Mouse (Mus musculus) heart, adult 11 months (tissue): Measurements from ENCODE around the gene Rasl2-9.
A peak's percentile ranks its signal among the peaks of the same experiment; 100 is the strongest.
"Not testable (repeated sequence)": the region's sequence is repeated elsewhere in the genome, so short reads cannot be mapped to it uniquely, and the experiment has no call there.

ENCODE experiments used
- DNase-seq: peaks from one replicate; pipeline ENCODE4 v3.0.0; 2022

The Rasl2-9 gene

DNA sequence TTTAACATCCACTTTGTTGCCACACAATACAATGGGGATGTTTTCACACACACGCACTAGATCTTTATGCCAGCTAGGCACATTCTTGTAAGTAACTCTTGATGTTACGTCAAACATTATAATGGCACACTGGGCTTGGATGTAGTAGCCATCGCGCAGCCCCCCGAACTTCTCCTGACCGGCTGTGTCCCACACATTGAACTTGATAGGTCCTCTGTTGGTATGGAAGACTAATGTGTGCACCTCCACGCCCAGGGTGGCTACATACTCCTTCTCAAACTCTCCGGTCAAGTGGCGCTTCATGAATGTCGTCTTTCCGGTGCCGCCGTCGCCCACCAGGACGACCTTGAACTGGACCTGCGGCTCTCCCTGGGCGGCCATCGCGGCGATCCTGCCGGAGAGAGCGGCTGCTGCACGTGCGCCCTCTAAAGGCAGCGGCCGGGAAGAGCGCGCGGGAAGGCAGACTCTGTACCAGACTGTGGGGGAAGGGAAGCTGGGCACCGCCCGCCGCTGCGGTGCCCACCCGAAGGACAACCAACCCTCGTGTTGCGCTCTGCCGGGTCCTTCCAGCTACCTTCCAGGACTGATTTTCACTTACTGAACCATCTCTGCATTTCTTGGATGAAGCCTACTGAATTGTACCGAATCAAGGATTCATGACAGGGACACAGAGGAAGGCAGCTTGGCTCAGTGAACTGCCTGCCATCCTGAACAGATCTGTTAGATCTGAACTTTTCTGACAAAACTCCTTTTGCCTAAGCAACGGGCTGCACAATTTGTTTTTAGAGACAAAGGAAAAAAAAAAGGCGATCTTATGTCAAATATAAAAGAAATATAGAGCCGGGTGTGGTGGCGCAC lies at the start of gene Rasl2-9:
Rasl2-9 (minus strand) TSS at position 402 of the 858 bp plus-strand sequence.
- DNase-seq: peak; percentile 97

DNA sequence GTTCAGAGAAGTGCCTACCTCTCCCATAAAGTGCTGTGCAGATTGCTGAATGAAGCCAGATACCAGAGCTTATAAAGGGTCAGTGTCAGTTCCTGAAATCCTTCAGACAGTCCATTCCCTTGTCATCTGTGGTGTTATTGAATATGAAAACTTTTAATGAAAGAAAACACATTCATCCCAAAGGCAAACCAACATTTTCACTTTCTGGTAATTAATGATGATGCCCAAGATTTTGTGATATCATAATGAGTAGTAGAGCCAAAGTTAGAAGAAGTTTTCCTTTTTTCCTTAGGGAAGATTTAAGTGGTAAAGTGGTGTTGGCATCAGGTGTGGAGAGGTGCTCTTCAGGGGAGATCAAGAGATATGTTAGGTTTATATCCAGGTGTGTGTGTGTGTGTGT lies 23.8 kb upstream of the Rasl2-9 start, which contains the start of gene Vmn1r55:
Vmn1r55 (minus strand) TSS at position 101 of the 400 bp plus-strand sequence.
- DNase-seq: not testable (repeated sequence)

DNA sequence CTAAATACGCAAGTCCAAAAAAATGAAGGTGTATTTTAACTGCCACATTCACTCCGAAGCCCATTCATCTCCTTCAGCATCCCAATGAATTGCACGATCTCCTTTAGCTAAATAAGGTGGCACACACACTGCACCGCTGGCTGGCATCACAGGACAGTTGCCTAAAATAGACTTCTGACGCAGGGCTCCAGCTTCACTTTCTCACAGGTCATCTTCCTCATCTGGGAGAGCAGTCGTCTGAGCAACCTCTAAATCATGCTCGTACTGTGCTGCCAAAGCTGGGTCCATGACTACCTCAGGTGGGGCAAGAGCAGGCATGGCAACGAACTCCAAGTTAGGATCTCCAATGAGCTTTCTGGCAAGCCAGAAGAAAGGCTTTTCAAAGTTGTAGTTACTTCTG lies 672 bp downstream of the Rasl2-9 start:
- DNase-seq: peak; percentile 88

DNA sequence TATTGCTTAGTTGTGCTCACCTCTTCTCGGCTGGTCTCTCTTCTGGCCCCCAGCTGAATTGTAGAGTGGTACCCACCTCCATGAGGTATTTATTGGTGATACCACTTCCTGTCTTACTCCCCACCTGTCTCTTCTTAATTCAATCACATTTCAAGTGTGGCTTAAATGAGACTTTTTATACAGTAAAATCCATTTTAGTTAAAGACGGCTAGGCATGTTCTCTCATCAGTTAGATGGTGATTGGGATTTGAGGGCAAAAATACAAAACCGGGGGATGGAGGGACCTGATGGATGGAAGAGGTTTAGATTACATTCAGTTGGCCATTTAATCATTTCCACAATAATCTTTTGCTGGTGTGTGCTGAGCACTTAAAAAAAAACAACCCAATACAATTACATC lies 8.9 kb downstream of the Rasl2-9 start, which contains the start of gene Rfpl4:
Rfpl4 (minus strand) TSS at position 101 of the 400 bp plus-strand sequence.
- DNase-seq: no peak

DNA sequence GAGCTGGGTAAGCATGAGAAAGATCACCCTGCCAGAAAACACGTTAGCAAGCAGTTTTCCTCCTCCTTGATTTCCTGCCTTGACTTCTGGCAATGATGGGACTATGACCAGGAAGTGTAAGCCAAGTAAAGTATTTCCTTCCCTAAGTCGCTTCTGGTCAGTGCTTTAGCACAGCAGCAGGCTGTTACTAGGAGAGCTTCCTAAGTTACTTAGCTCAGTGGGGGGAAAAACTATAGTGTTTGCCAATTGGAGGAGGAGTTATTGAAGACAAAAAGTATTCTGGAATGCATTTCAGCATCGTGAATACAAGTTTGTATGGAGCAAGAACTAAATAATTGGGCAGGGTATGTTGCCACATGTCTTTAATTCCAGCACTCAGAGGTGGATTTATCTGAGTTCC lies 13.0 kb downstream of the Rasl2-9 start:
- peak; percentile 86 for DNase-seq

GRCm38 (mm10) chr7:5109301-5109700 lies 16.4 kb downstream of the Rasl2-9 start:
- DNase-seq: peak; percentile 18

DNA sequence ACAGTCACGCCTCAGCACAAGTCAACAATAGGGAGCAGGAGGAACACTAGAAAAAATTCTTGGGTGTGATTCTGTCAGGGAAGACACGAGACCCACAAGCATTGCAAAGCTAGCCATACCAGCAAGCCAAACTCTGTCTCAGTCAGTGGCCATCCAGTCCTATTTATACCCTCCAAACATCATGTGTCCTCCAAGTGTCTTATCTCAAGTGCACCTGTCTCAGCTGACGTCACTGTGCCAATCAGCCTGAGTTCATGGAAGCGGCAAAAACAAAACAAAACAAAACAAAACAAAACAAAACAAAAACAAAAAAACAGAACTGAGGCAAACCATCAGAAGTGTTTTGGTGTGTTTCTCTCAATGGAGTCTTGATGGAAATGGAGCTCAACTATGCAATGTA lies 17.5 kb downstream of the Rasl2-9 start:
- peak; percentile 87 for DNase-seq

- DNase-seq: peak; percentile 80
Observed at GRCm38 (mm10) chr7:5102564-5102963, 23.2 kb downstream of the Rasl2-9 start.

- peak; percentile 97 for DNase-seq
Observed at GRCm38 (mm10) chr7:5101066-5101663, 24.6 kb downstream of the Rasl2-9 start.

DNA sequence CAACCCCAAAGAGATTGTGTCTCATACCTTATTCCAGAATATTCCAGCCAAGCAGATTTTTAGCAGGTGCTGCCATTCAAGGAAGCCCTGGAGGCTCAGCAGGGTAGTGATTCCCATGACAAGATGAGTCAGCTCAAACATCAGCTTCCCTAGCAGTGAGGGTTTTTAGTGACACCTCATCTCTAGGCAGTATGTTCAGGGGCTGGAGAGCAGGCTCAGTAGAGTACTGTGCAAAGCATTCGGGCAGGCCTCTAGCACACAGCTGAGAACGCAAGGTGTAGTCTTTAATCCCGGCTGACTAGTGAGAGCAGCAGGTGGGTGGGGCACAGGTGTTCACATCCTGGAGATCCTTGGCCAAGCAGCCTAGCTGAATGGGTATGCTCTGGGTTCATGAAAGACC lies 26.0 kb downstream of the Rasl2-9 start:
- no peak for DNase-seq

DNA sequence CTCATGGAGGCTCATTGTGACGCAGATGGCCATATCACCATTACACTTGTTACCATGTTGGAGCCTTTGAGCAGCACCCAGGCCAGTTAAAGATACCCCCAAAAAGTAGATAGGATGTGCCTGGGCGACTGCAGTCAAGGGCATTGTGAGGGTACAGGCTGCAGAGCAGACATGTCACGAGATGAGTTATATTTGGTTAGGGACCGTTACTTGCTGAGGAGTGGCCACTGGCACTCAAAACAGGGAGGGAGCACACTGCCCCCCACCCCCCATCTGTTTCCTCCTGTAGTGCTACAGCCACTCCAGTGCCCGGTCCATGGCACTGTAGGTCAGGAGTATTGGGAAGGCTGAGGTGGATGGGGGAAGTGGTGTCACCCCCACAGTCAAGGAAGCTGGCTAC lies 27.0 kb downstream of the Rasl2-9 start:
- peak; percentile 92 for DNase-seq

DNA sequence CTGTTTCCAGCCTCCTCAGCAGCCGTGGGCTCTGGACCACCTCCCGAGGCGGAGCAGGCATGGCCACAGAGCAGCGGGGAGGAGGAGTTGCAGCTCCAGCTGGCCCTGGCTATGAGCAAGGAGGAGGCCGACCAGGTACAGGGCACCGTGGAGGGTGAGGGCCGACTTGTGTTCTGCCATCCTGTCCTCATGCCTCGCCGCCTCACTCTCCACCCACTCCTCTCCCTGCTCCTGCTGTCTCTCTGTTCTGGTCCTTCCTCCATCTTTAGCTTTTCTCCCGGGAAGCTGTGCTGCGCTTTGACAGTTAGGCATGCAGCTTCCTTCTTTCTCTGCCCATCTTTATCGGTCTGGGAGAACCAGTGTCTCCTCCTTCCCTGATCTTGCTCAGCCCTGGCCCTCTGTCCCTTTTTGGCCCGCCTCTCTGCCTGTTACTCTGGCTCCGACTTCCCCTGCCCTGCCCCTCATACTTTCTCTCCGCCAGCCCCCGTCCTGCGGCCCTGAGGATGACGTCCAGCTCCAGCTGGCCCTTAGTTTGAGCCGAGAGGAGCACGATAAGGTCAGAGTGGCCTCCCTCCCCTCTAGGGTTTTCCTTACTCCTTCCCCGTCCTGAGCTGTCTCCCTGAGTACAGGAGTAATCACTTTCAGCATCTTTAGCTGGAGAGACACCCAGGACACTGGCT lies 32.8 kb downstream of the Rasl2-9 start:
- DNase-seq: peak; percentile 94

DNA sequence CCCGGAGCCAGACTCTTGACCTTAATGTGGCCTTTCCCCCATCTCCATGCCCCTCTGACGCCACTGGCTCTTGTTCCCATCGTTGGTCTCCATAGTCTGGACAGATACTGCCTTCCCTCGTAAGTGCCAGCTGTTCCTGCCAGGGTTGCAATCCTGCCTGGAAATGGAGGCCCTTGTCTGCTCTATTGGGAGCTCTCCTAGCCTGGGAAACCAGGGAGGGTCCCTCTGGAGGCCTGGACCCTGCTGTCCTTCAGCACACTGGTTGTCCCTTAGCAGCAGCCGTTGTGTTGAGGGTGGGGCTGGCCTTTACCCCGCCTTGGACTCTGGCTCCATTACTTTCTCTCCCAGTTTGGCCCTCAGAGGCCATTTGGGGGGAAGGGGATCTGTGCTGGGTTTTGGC lies 33.4 kb downstream of the Rasl2-9 start:
- DNase-seq: peak; percentile 92

DNA sequence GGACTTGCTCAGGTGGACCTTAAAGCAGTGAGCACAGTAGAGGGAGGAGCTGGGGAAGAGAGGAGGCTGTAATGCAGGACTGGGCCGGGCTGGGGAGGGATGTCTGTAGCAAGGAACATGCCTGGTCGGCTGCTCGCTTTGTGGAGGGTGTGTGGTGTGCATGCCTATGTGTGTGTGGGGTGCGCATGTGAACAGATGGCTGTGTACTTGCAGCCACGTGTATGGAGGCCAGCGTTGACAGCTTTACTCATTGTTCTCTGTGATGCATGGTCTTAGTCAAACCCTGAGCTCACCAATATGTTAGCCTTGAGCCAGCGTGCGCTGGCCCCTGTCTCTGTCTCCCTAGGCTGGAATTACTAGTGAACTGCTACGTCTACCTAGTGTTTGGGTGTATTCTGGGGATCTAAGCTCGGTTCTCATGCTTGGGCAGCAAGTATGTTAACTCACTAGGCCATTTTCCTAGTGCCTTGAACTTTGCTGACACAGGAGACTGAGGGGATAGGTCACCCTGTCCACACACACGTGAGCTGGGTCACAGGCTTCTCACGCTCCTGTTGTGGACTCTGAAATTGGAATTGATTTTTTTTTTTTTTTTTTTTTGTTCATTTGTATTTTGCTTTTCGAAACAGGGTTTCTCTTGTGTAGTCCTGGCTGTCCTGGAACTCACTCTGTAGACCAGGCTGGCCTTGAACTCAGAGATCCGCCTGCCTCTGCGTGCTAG lies 34.6 kb downstream of the Rasl2-9 start:
- DNase-seq: peak; percentile 85

- DNase-seq: peak; percentile 86
Observed at GRCm38 (mm10) chr7:5089853-5090252, 35.9 kb downstream of the Rasl2-9 start.

DNA sequence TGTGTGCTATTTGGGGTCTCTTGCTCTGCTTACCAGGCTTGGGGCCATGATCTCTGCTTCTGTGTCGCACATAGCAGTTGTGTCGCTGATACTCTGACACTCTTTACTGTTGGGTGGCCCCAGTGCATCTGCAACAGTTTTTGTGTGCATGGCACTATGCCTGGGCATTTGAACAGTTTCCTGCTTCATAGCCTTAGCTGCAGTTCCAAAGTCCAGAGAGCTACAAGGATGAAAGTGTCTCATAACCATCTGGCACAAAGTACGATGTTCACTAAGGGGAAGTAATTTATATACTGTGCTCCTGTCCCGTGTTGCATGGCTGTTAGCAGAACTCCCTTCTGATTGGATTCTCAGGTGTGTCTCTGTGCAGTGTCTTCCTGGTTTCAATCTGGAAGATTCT lies 37.9 kb downstream of the Rasl2-9 start:
- DNase-seq: peak; percentile 76

GRCm38 (mm10) chr7:5086921-5087440 lies 38.8 kb downstream of the Rasl2-9 start:
- peak; percentile 89 for DNase-seq

- DNase-seq: peak; percentile 79
Observed at GRCm38 (mm10) chr7:5085512-5085911, 40.2 kb downstream of the Rasl2-9 start.

DNA sequence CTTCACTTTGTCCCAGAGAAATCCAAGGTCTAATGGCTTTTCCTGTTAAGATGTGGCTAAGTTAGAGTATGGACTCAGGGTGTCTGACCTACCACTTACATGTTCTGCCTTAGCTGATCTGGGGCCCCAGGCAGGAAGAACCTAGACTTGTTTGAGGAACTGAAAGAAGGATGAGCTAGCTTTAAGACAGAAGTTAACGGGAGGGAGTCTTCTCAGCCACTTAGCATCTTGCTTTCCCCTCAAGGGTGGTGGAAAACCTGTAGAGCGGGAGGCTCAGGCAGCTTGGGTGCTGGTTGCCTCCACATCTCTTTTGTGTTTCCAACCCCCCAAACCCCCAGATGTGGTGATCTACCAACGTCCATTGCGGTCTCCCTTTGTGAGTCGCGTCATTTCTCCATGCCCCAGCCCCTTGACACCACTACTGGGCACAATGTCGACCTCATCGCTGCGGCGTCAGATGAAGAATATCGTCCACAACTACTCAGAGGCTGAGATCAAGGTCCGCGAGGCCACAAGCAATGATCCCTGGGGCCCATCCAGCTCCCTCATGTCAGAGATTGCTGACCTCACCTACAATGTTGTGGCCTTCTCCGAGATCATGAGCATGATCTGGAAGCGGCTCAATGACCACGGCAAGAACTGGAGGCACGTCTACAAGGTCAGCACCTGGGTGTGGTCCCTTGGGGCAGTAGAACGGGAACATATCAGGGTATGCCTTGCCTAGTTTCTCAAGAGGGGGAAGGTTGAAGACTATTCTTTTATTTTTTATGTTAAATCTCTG lies 42.2 kb downstream of the Rasl2-9 start:
- DNase-seq: peak; percentile 92

DNA sequence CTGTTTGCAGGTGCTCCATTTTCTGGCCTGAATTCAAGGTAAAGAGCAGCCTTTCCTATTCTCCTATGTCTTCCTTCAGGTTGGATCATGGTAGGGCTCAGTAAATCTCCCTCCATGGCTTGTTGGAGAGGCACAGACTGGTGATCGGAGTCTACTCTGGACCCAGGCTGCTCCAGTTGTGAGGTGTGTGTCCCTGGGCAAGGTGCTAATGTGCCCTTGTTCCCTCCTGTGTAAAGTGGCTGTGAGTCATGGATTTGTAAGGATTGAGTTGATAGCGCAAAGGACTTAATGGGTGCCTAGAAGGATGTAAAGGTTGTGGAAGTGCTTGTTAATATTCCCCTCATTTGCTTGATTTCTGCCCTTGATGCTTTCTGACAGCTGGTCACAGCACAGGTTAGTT lies 43.8 kb downstream of the Rasl2-9 start:
- no peak for DNase-seq

DNA sequence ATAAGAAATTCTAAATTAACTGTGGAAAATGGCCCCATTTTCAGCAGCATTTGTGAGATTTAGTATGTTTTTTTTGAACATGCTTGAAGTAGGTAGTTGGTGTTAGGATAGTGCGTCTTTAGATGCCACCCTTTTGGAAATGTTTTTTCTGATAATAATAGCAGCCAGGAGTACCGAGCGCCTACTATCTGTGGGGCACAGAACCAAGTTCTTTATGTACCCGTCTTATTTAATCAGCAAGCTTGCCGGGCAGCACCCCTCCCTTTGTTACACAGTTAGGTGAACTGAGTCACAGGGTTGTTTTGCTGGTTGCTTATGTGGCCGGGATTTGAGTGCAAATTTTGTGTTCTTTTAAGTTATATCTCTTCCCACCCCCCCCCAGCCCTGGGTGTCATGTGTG lies 44.5 kb downstream of the Rasl2-9 start:
- DNase-seq: no peak

GRCm38 (mm10) chr7:5080815-5081214 lies 44.9 kb downstream of the Rasl2-9 start:
- DNase-seq: no peak
